Mouse (Mus musculus): ENCODE measurements around the gene Rhbdd3.

GRCm38 (mm10) chr11:5065056-5065821, 33.5 kb upstream of the Rhbdd3 start, which contains the start of gene Gas2l1:
- peak; percentile 74 for TF ChIP-seq CTCF (IDR thresholded peaks at IDR 0.05; ENCODE audit: low read depth)
- no peak for TF ChIP-seq EP300 (IDR thresholded peaks at IDR 0.05; ENCODE audit: low read depth)

Measured in liver, postnatal 0 days (tissue).